8 mouse cellular contexts compared by ENCODE assay signal in the genomic region with DNA sequence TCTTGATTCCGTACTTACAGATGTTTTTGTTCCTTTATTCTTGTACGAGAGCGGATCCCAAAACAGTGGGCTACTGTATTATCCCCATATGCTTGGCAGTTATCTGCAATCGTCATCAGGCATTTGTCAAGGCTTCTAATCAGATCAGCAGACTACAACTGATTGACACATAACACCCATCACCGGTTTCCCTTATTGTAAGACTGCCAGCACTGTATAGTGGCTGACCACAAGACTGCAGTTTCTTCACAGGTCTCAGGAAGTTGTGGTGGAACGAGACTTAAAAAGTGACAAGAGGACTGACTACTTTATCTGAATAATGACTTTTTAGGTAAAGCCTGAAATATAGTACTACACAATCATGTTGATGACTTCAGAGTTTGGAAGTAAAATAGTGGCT. TPM values are rescaled to one million over a fixed set of nuclear protein-coding genes. Genes with fewer than 3 reads are reported as not detected.
A peak's percentile ranks its signal among the peaks of the same experiment; 100 is the strongest.
DNase-seq lines count a peak whose midpoint lies in the region; ATAC-seq and TF ChIP-seq lines count a peak whose summit lies in the region.

No protein-coding gene starts in this region.

- H3K9me3 ChIP-seq in embryonic facial prominence, embryonic 13.5 days: no peaks in the 10 kb centered on the region
- H3K9me3 ChIP-seq in limb, embryonic 13.5 days: no peaks in the 10 kb centered on the region
- no peaks in the 10 kb centered on the region for H3K9me3 ChIP-seq in neural tube, embryonic 14.5 days (ENCODE audit: control insufficient read depth, low read length)

- WGBS in embryonic facial prominence, embryonic 13.5 days: 49% methylated on average over 6 of the region's 6 CpGs
- 64% methylated on average over 6 of the region's 6 CpGs for WGBS in limb, embryonic 13.5 days
- 63% methylated on average over 6 of the region's 6 CpGs for WGBS in neural tube, embryonic 14.5 days

- H3K27ac ChIP-seq in testis, adult 2 months (ENCODE audit: control insufficient read depth, insufficient read depth, low read depth, low read length): no peak overlapping the region; the same call in 1 of the 2 replicates
- no peak overlapping the region for H3K27ac ChIP-seq in embryonic facial prominence, embryonic 13.5 days
- H3K27ac ChIP-seq in limb, embryonic 13.5 days: no peak overlapping the region
- H3K27ac ChIP-seq in neural tube, embryonic 14.5 days (ENCODE audit: low read depth, low read length): no peak overlapping the region

- no peak for ATAC-seq in embryonic facial prominence, embryonic 13.5 days (ENCODE audit: insufficient number of reproducible peaks, insufficient read depth, low FRiP score, low TSS enrichment, low read depth)
- no peak for ATAC-seq in limb, embryonic 13.5 days (ENCODE audit: low FRiP score, low read depth)
- no peak for ATAC-seq in neural tube, embryonic 14.5 days (ENCODE audit: low read depth)

- no peak for TF ChIP-seq CTCF in testis, adult 2 months (IDR thresholded peaks at IDR 0.05; ENCODE audit: control insufficient read depth, insufficient read depth, insufficient replicate concordance, low read depth, low read length)

- H3K4me3 ChIP-seq in testis, adult 2 months (ENCODE audit: control insufficient read depth, low read depth, low read length): peak overlapping the region; percentile 44
- H3K4me3 ChIP-seq in embryonic facial prominence, embryonic 13.5 days: no peak overlapping the region
- H3K4me3 ChIP-seq in limb, embryonic 13.5 days: peak overlapping the region; percentile 81; the same call in 1 of the 2 replicates
- no peak overlapping the region for H3K4me3 ChIP-seq in neural tube, embryonic 14.5 days (ENCODE audit: low read depth, low read length)

- H3K4me1 ChIP-seq in testis, adult 2 months (ENCODE audit: control insufficient read depth, insufficient read depth, low read length): peaks cover 7% of the 10 kb centered on the region; the same call in 1 of the 2 replicates
- peaks cover 18% of the 10 kb centered on the region for H3K4me1 ChIP-seq in embryonic facial prominence, embryonic 13.5 days
- H3K4me1 ChIP-seq in limb, embryonic 13.5 days: peaks cover 20% of the 10 kb centered on the region
- H3K4me1 ChIP-seq in neural tube, embryonic 14.5 days (ENCODE audit: control insufficient read depth, insufficient read depth, low read length): peaks cover 22% of the 10 kb centered on the region

- peak overlapping the region; percentile 85 for H3K4me2 ChIP-seq in embryonic facial prominence, embryonic 13.5 days
- H3K4me2 ChIP-seq in limb, embryonic 13.5 days (replicated peaks): peak overlapping the region; percentile 78
- H3K4me2 ChIP-seq in neural tube, embryonic 14.5 days (ENCODE audit: low read depth, low read length): peak overlapping the region; percentile 88; the same call in 1 of the 2 replicates

- no peak for TF ChIP-seq POLR2A in testis, adult 2 months (IDR thresholded peaks at IDR 0.05; ENCODE audit: control insufficient read depth, low read depth, low read length)

- no peaks in the 10 kb centered on the region for H3K36me3 ChIP-seq in testis, adult 2 months (ENCODE audit: control insufficient read depth, insufficient read depth, low read length)
- H3K36me3 ChIP-seq in embryonic facial prominence, embryonic 13.5 days: peaks cover 20% of the 10 kb centered on the region
- H3K36me3 ChIP-seq in limb, embryonic 13.5 days: peaks cover 18% of the 10 kb centered on the region
- peaks cover 8% of the 10 kb centered on the region; the same call in 1 of the 2 replicates for H3K36me3 ChIP-seq in neural tube, embryonic 14.5 days (ENCODE audit: control insufficient read depth, insufficient read depth, low read length)

- peak overlapping the region; percentile 85; the same call in 1 of the 2 replicates for H3K9ac ChIP-seq in embryonic facial prominence, embryonic 13.5 days
- H3K9ac ChIP-seq in limb, embryonic 13.5 days: peak overlapping the region; percentile 91; the same call in 1 of the 2 replicates
- H3K9ac ChIP-seq in neural tube, embryonic 14.5 days (replicated peaks; ENCODE audit: low read depth, low read length): no peak overlapping the region

- H3K27me3 ChIP-seq in testis, adult 2 months (ENCODE audit: control insufficient read depth, insufficient read depth, low read length): no peaks in the 10 kb centered on the region
- H3K27me3 ChIP-seq in embryonic facial prominence, embryonic 13.5 days: no peaks in the 10 kb centered on the region
- H3K27me3 ChIP-seq in limb, embryonic 13.5 days: no peaks in the 10 kb centered on the region
- H3K27me3 ChIP-seq in neural tube, embryonic 14.5 days (ENCODE audit: control insufficient read depth, insufficient read depth, low read length): no peaks in the 10 kb centered on the region

- DNase-seq in testis, postnatal 14 days (ENCODE audit: low spot score): no peak
- no peak for DNase-seq in urinary bladder, adult 2 months (ENCODE audit: low spot score)
- no peak for DNase-seq in kidney, postnatal 14 days
- no peak for DNase-seq in cerebellum, postnatal 10 days

RNA-seq across cellular contexts. Expression of gene Tmem251, which starts 1.3 kb away (rescaled TPM):
- 0.90 and 1.1 TPM in 2 replicates for polyA plus RNA-seq in testis, adult 2 months (2012; rRNA removed)
- 9.7 and 10.9 TPM in 2 replicates for polyA plus RNA-seq in embryonic facial prominence, embryonic 13.5 days (2015; fragmentation: Nextera tagmentation; extraction: Ambion mirVana)
- polyA plus RNA-seq in limb, embryonic 13.5 days (2015; fragmentation: Nextera tagmentation; extraction: Ambion mirVana): 10.2 and 10.4 TPM in 2 replicates
- polyA plus RNA-seq in neural tube, embryonic 14.5 days (2014; fragmentation: Nextera tagmentation; extraction: Ambion mirVana): 12.4 and 12.6 TPM in 2 replicates
- polyA plus RNA-seq in urinary bladder, adult 2 months (2012; rRNA removed): 3.2 and 4.0 TPM in 2 replicates

RNA-seq across cellular contexts. Expression of gene Moap1, which starts 1.4 kb away (rescaled TPM):
- 7.9 and 8.8 TPM in 2 replicates for polyA plus RNA-seq in testis, adult 2 months (2012; rRNA removed)
- 25.5 and 25.7 TPM in 2 replicates for polyA plus RNA-seq in embryonic facial prominence, embryonic 13.5 days (2015; fragmentation: Nextera tagmentation; extraction: Ambion mirVana)
- polyA plus RNA-seq in limb, embryonic 13.5 days (2015; fragmentation: Nextera tagmentation; extraction: Ambion mirVana): 28.1 and 30.2 TPM in 2 replicates
- polyA plus RNA-seq in neural tube, embryonic 14.5 days (2014; fragmentation: Nextera tagmentation; extraction: Ambion mirVana): 68.8 and 81.1 TPM in 2 replicates
- polyA plus RNA-seq in urinary bladder, adult 2 months (2012; rRNA removed): 4.2 and 4.6 TPM in 2 replicates

RNA-seq across cellular contexts. Expression of gene Gm28051, which starts 12.7 kb away (rescaled TPM):
- 3.6 and 4.5 TPM in 2 replicates for polyA plus RNA-seq in testis, adult 2 months (2012; rRNA removed)
- not detected in 2 replicates for polyA plus RNA-seq in embryonic facial prominence, embryonic 13.5 days (2015; fragmentation: Nextera tagmentation; extraction: Ambion mirVana)
- not detected in 2 replicates for polyA plus RNA-seq in limb, embryonic 13.5 days (2015; fragmentation: Nextera tagmentation; extraction: Ambion mirVana)
- polyA plus RNA-seq in neural tube, embryonic 14.5 days (2014; fragmentation: Nextera tagmentation; extraction: Ambion mirVana): not detected in 2 replicates
- not detected in 2 replicates for polyA plus RNA-seq in urinary bladder, adult 2 months (2012; rRNA removed)

RNA-seq across cellular contexts. Expression of gene Gon7, which starts 12.8 kb away (rescaled TPM):
- polyA plus RNA-seq in testis, adult 2 months (2012; rRNA removed): 11.0 and 11.2 TPM in 2 replicates
- polyA plus RNA-seq in embryonic facial prominence, embryonic 13.5 days (2015; fragmentation: Nextera tagmentation; extraction: Ambion mirVana): 36.0 and 38.9 TPM in 2 replicates
- polyA plus RNA-seq in limb, embryonic 13.5 days (2015; fragmentation: Nextera tagmentation; extraction: Ambion mirVana): 34.9 TPM in 2 replicates
- polyA plus RNA-seq in neural tube, embryonic 14.5 days (2014; fragmentation: Nextera tagmentation; extraction: Ambion mirVana): 46.9 and 54.2 TPM in 2 replicates
- 10.4 and 11.8 TPM in 2 replicates for polyA plus RNA-seq in urinary bladder, adult 2 months (2012; rRNA removed)

RNA-seq across cellular contexts. Expression of gene Ubr7, which starts 12.9 kb away (rescaled TPM):
- polyA plus RNA-seq in testis, adult 2 months (2012; rRNA removed): 44.5 and 47.2 TPM in 2 replicates
- polyA plus RNA-seq in embryonic facial prominence, embryonic 13.5 days (2015; fragmentation: Nextera tagmentation; extraction: Ambion mirVana): 42.1 and 44.7 TPM in 2 replicates
- polyA plus RNA-seq in limb, embryonic 13.5 days (2015; fragmentation: Nextera tagmentation; extraction: Ambion mirVana): 44.8 and 47.0 TPM in 2 replicates
- 43.5 and 47.1 TPM in 2 replicates for polyA plus RNA-seq in neural tube, embryonic 14.5 days (2014; fragmentation: Nextera tagmentation; extraction: Ambion mirVana)
- polyA plus RNA-seq in urinary bladder, adult 2 months (2012; rRNA removed): 24.2 and 25.3 TPM in 2 replicates

Comparison
In these comparisons a context has a peak if more than half of its experiments do, and no peak if none do; other contexts are left out.
1. H3K4me3 ChIP-seq: peak in testis, adult 2 months (single experiment) and limb, embryonic 13.5 days (single experiment); none in embryonic facial prominence, embryonic 13.5 days (single experiment) and neural tube, embryonic 14.5 days (single experiment).
2. Peak in every context shown above with its lines, with median percentiles within 50 percentile points of each other: H3K4me2 ChIP-seq.